Mouse (Mus musculus) ES-E14 (cell line): ENCODE measurements around the gene Astn1.
A peak's percentile ranks its signal among the peaks of the same experiment; 100 is the strongest.

ENCODE experiments used
- CHD2 ChIP-seq: IDR thresholded peaks from 2 replicates; pipeline ENCODE4 v1.6.1; 2014; ENCODE audit warnings: mild to moderate bottlenecking, low read depth, low read length, inconsistent platforms
- HCFC1 ChIP-seq: IDR thresholded peaks from 2 replicates; pipeline ENCODE4 v1.6.1; 2012; ENCODE audit warnings: low read length, inconsistent platforms, borderline replicate concordance; ENCODE audit not compliant: insufficient read depth
- MAFK ChIP-seq: IDR thresholded peaks from 2 replicates; pipeline ENCODE4 v1.6.1; 2014; ENCODE audit warnings: mild to moderate bottlenecking, low read depth, low read length, inconsistent platforms; ENCODE audit not compliant: insufficient read depth
- ZC3H11A ChIP-seq: IDR thresholded peaks from 2 replicates; pipeline ENCODE4 v1.6.1; 2012; ENCODE audit warnings: low read depth, mild to moderate bottlenecking, inconsistent platforms, low read length, borderline replicate concordance

DNA sequence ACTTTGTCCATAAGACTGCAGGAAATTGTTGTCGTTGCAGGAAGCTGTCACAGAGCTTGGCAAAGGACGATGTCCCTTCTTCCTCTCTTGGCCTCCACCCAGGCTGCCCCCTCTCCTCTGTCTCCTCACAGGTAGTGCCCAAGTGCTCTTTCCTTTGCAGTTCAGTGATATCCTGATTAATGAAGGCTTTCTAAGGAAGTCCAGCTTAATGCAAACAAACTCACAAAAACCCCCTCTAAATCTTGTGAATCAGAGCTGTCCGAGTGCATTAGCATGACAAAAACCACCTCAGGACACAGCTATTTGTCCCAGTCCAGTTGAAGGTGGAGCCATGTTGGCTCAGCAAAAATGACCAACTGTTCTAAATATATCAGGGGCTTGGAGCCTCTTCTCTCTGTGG is 24.7 kb downstream of the Astn1 start:
- TF ChIP-seq CHD2 (no peak), ZC3H11A (no peak), HCFC1 (no peak), MAFK (peak; percentile 46; the same call in 1 of the 2 replicates)
